Comparison of ENCODE assay signal across 8 mouse cellular contexts in genomic region chr14:40965507-40966356, GRCm38 (mm10). TPM values are rescaled to one million over a fixed set of nuclear protein-coding genes. Genes with fewer than 3 reads are reported as not detected.
DNase-seq lines count a peak whose midpoint lies in the region; ATAC-seq lines count a peak whose summit lies in the region.

No protein-coding gene starts in this region.

- no peak for DNase-seq in frontal cortex, postnatal 25 days (ENCODE audit: low spot score in 2 of 2)
- peak; percentile 62 for DNase-seq in MEL-GATA-1-ER (ENCODE audit: extremely low read depth, low read depth)

- H3K27me3 ChIP-seq in forebrain, embryonic 12.5 days: no peaks in the 10 kb centered on the region
- H3K27me3 ChIP-seq in intestine, embryonic 16.5 days (replicated peaks; ENCODE audit: control insufficient read depth, insufficient read depth, low read length): no peaks in the 10 kb centered on the region
- H3K27me3 ChIP-seq in liver, embryonic 16.5 days (ENCODE audit: control insufficient read depth, insufficient read depth, low read depth, low read length): no peaks in the 10 kb centered on the region
- H3K27me3 ChIP-seq in neural tube, embryonic 14.5 days (ENCODE audit: control insufficient read depth, insufficient read depth, low read length): no peaks in the 10 kb centered on the region

- H3K36me3 ChIP-seq in forebrain, embryonic 12.5 days (replicated peaks): no peaks in the 10 kb centered on the region
- H3K36me3 ChIP-seq in intestine, embryonic 16.5 days (ENCODE audit: control insufficient read depth, insufficient read depth, low read length): no peaks in the 10 kb centered on the region
- no peaks in the 10 kb centered on the region for H3K36me3 ChIP-seq in liver, embryonic 16.5 days (ENCODE audit: control insufficient read depth, insufficient read depth)
- H3K36me3 ChIP-seq in neural tube, embryonic 14.5 days (ENCODE audit: control insufficient read depth, insufficient read depth, low read length): no peaks in the 10 kb centered on the region

- H3K9me3 ChIP-seq in forebrain, embryonic 12.5 days: no peaks in the 10 kb centered on the region
- H3K9me3 ChIP-seq in intestine, embryonic 16.5 days (ENCODE audit: control insufficient read depth, low read length): no peaks in the 10 kb centered on the region
- H3K9me3 ChIP-seq in liver, embryonic 16.5 days (replicated peaks; ENCODE audit: control insufficient read depth, low read length): no peaks in the 10 kb centered on the region
- H3K9me3 ChIP-seq in neural tube, embryonic 14.5 days (ENCODE audit: control insufficient read depth, low read length): no peaks in the 10 kb centered on the region

- peak overlapping the region; percentile 89 for H3K4me3 ChIP-seq in forebrain, embryonic 12.5 days (replicated peaks)
- peak overlapping the region; percentile 82 for H3K4me3 ChIP-seq in intestine, embryonic 16.5 days (ENCODE audit: low read length)
- H3K4me3 ChIP-seq in liver, embryonic 16.5 days (ENCODE audit: low read depth, low read length): peak overlapping the region; percentile 86
- peak overlapping the region; percentile 57 for H3K4me3 ChIP-seq in neural tube, embryonic 14.5 days (ENCODE audit: low read depth, low read length)

- peak overlapping the region; percentile 84 for H3K27ac ChIP-seq in forebrain, embryonic 12.5 days
- H3K27ac ChIP-seq in intestine, embryonic 16.5 days (ENCODE audit: low read length): peak overlapping the region; percentile 96
- H3K27ac ChIP-seq in liver, embryonic 16.5 days (ENCODE audit: low read length): peak overlapping the region; percentile 96
- peak overlapping the region; percentile 79 for H3K27ac ChIP-seq in neural tube, embryonic 14.5 days (ENCODE audit: low read depth, low read length)

- H3K4me2 ChIP-seq in forebrain, embryonic 12.5 days: peak overlapping the region; percentile 85
- peak overlapping the region; percentile 91 for H3K4me2 ChIP-seq in intestine, embryonic 16.5 days (ENCODE audit: low read depth, low read length)
- peak overlapping the region; percentile 90 for H3K4me2 ChIP-seq in liver, embryonic 16.5 days (ENCODE audit: low read depth, low read length)
- peak overlapping the region; percentile 90 for H3K4me2 ChIP-seq in neural tube, embryonic 14.5 days (ENCODE audit: low read depth, low read length)

- under 1% methylated on average over 15 of the region's 15 CpGs for WGBS in forebrain, embryonic 12.5 days
- 0% methylated on average over 15 of the region's 15 CpGs for WGBS in intestine, embryonic 16.5 days
- WGBS in liver, embryonic 16.5 days (ENCODE audit: insufficient replicate concordance): under 1% methylated on average over 15 of the region's 15 CpGs
- 0% methylated on average over 15 of the region's 15 CpGs for WGBS in neural tube, embryonic 14.5 days

- peaks cover 44% of the 10 kb centered on the region for H3K4me1 ChIP-seq in forebrain, embryonic 12.5 days
- peaks cover 35% of the 10 kb centered on the region for H3K4me1 ChIP-seq in intestine, embryonic 16.5 days (ENCODE audit: control insufficient read depth, insufficient read depth, low read length)
- peaks cover 53% of the 10 kb centered on the region for H3K4me1 ChIP-seq in liver, embryonic 16.5 days (ENCODE audit: control insufficient read depth, low read depth, low read length)
- H3K4me1 ChIP-seq in neural tube, embryonic 14.5 days (ENCODE audit: control insufficient read depth, insufficient read depth, low read length): peaks cover 16% of the 10 kb centered on the region

- peak; percentile 1; the same call in 1 of the 2 replicates for ATAC-seq in frontal cortex, adult (ENCODE audit: low TSS enrichment)
- ATAC-seq in forebrain, embryonic 12.5 days (ENCODE audit: low FRiP score): peak; percentile 3; the same call in 1 of the 2 replicates
- ATAC-seq in intestine, embryonic 16.5 days: peak; percentile 21
- no peak for ATAC-seq in liver, embryonic 16.5 days (ENCODE audit: low read depth)
- ATAC-seq in neural tube, embryonic 14.5 days (ENCODE audit: low read depth): peak; percentile 13; the same call in 1 of the 2 replicates
- ATAC-seq in erythroid progenitor cell, adult 5-6 weeks (replicated peaks; ENCODE audit: low FRiP score, poor library complexity, severe bottlenecking): no peak

- H3K9ac ChIP-seq in forebrain, embryonic 12.5 days: peak overlapping the region; percentile 93
- peak overlapping the region; percentile 89 for H3K9ac ChIP-seq in intestine, embryonic 16.5 days (ENCODE audit: low read depth, low read length)
- H3K9ac ChIP-seq in liver, embryonic 16.5 days (ENCODE audit: low read depth, low read length): peak overlapping the region; percentile 96
- H3K9ac ChIP-seq in neural tube, embryonic 14.5 days (replicated peaks; ENCODE audit: low read depth, low read length): peak overlapping the region; percentile 60

RNA-seq across cellular contexts. Expression of gene Tspan14, which starts 0.9 kb away (rescaled TPM):
- polyA plus RNA-seq in forebrain, embryonic 12.5 days (2016; fragmentation: Nextera tagmentation; extraction: Ambion mirVana): 82.6 and 90.6 TPM in 2 replicates
- 65.0 and 65.6 TPM in 2 replicates for polyA plus RNA-seq in intestine, embryonic 16.5 days (2015; fragmentation: Nextera tagmentation; extraction: Ambion mirVana)
- 29.1 and 30.0 TPM in 2 replicates for polyA plus RNA-seq in liver, embryonic 16.5 days (2015; fragmentation: Nextera tagmentation; extraction: Ambion mirVana)
- 45.2 and 66.3 TPM in 2 replicates for polyA plus RNA-seq in neural tube, embryonic 14.5 days (2014; fragmentation: Nextera tagmentation; extraction: Ambion mirVana)
- total RNA-seq in erythroid progenitor cell, adult 5-6 weeks (2015; ENCODE audit: low replicate concordance): 8.8 and 13.3 TPM in 2 replicates
- 4.4 and 7.9 TPM in 2 replicates for total RNA-seq in erythroid progenitor cell, adult 5-6 weeks (2017; ENCODE audit: low replicate concordance)

RNA-seq across cellular contexts. Expression of gene Fam213a, which starts 47.9 kb away (rescaled TPM):
- polyA plus RNA-seq in forebrain, embryonic 12.5 days (2016; fragmentation: Nextera tagmentation; extraction: Ambion mirVana): 50.5 and 54.0 TPM in 2 replicates
- polyA plus RNA-seq in intestine, embryonic 16.5 days (2015; fragmentation: Nextera tagmentation; extraction: Ambion mirVana): 72.4 and 81.8 TPM in 2 replicates
- 92.7 and 96.5 TPM in 2 replicates for polyA plus RNA-seq in liver, embryonic 16.5 days (2015; fragmentation: Nextera tagmentation; extraction: Ambion mirVana)
- 102 and 108 TPM in 2 replicates for polyA plus RNA-seq in neural tube, embryonic 14.5 days (2014; fragmentation: Nextera tagmentation; extraction: Ambion mirVana)
- total RNA-seq in erythroid progenitor cell, adult 5-6 weeks (2015; ENCODE audit: low replicate concordance): 162 and 195 TPM in 2 replicates
- 261 and 301 TPM in 2 replicates for total RNA-seq in erythroid progenitor cell, adult 5-6 weeks (2017; ENCODE audit: low replicate concordance)

Comparison
In these comparisons a context has a peak if more than half of its experiments do, and no peak if none do; other contexts are left out.
1. ATAC-seq: peak in frontal cortex, adult (single experiment), forebrain, embryonic 12.5 days (single experiment), intestine, embryonic 16.5 days (single experiment) and neural tube, embryonic 14.5 days (single experiment); none in liver, embryonic 16.5 days (single experiment) and erythroid progenitor cell, adult 5-6 weeks (single experiment).
2. Peak in every context shown above with its lines, with median percentiles within 50 percentile points of each other: H3K27ac ChIP-seq, H3K4me2 ChIP-seq, H3K4me3 ChIP-seq and H3K9ac ChIP-seq.